Mouse (Mus musculus): ENCODE data around the gene Rpl18. TPM values are rescaled to one million over a fixed set of nuclear protein-coding genes. Genes with fewer than 3 reads are reported as not detected.

Rpl18 gene
- polyA plus RNA-seq, 1 experiment from 2014 or later = 1,218 TPM

GRCm38 (mm10) chr7:45730727-45731431 lies 15.6 kb downstream of the Rpl18 start:
- WGBS = 16% methylated on average over 16 of the region's 16 CpGs
- Histone ChIP-seq H3K9me3 (replicated peaks) (no peaks in the 10 kb centered on the region), H3K27ac (peak overlapping the region; percentile 61), H3K36me3 (peaks cover 45% of the 10 kb centered on the region), H3K4me1 (peaks cover 18% of the 10 kb centered on the region), H3K27me3 (ENCODE audit: low read depth, poor library complexity, severe bottlenecking) (no peaks in the 10 kb centered on the region), H3K4me3 (0 out of 2 replicates have a peak overlapping the region, but pooled peaks have one; percentile 1)
- peak; percentile 81 for DNase-seq (ENCODE audit: low spot score)

- no peaks in the 10 kb centered on the region for H3K27me3 ChIP-seq (ENCODE audit: low read depth, poor library complexity, severe bottlenecking)
- no peak overlapping the region for H3K27ac ChIP-seq
- peaks cover 19% of the 10 kb centered on the region for H3K36me3 ChIP-seq
- no peak overlapping the region for H3K4me3 ChIP-seq
- DNase-seq (ENCODE audit: low spot score) = no peak
- peaks cover 18% of the 10 kb centered on the region for H3K4me1 ChIP-seq
- no peaks in the 10 kb centered on the region for H3K9me3 ChIP-seq (replicated peaks)
- WGBS = 66% methylated on average over 5 of the region's 5 CpGs
Observed at GRCm38 (mm10) chr7:45733477-45733876, 18.2 kb downstream of the Rpl18 start.

- WGBS = 7% methylated on average over 9 of the region's 9 CpGs
- Histone ChIP-seq H3K27ac (no peak overlapping the region), H3K4me3 (no peak overlapping the region), H3K36me3 (no peaks in the 10 kb centered on the region), H3K27me3 (ENCODE audit: low read depth, poor library complexity, severe bottlenecking) (peaks cover 9% of the 10 kb centered on the region; the same call in 1 of the 2 replicates), H3K4me1 (peaks cover 11% of the 10 kb centered on the region), H3K9me3 (replicated peaks) (no peaks in the 10 kb centered on the region)
- DNase-seq (ENCODE audit: low spot score) = peak; percentile 88
Observed at GRCm38 (mm10) chr7:45739162-45739763, 24.0 kb downstream of the Rpl18 start.

- Histone ChIP-seq H3K27me3 (ENCODE audit: low read depth, poor library complexity, severe bottlenecking) (peaks cover 9% of the 10 kb centered on the region; the same call in 1 of the 2 replicates), H3K9me3 (replicated peaks) (no peaks in the 10 kb centered on the region), H3K4me3 (no peak overlapping the region), H3K4me1 (peaks cover 11% of the 10 kb centered on the region), H3K27ac (no peak overlapping the region), H3K36me3 (no peaks in the 10 kb centered on the region)
- DNase-seq (ENCODE audit: low spot score) = no peak
- 75% methylated on average over 10 of the region's 10 CpGs for WGBS
Observed at GRCm38 (mm10) chr7:45739820-45740219, 24.6 kb downstream of the Rpl18 start.

GRCm38 (mm10) chr7:45741308-45741707 lies 26.1 kb downstream of the Rpl18 start:
- WGBS = 87% methylated on average over 12 of the region's 12 CpGs

GRCm38 (mm10) chr7:45741777-45742176 lies 26.5 kb downstream of the Rpl18 start:
- no peak for DNase-seq (ENCODE audit: low spot score)
- H3K4me3 ChIP-seq = peak overlapping the region; percentile 35
- peaks cover 9% of the 10 kb centered on the region; the same call in 1 of the 2 replicates for H3K27me3 ChIP-seq (ENCODE audit: low read depth, poor library complexity, severe bottlenecking)
- 29% methylated on average over 11 of the region's 11 CpGs for WGBS
- no peaks in the 10 kb centered on the region for H3K9me3 ChIP-seq (replicated peaks)
- H3K4me1 ChIP-seq = peaks cover 11% of the 10 kb centered on the region
- H3K27ac ChIP-seq = peak overlapping the region; percentile 46; the same call in 1 of the 2 replicates
- no peaks in the 10 kb centered on the region for H3K36me3 ChIP-seq

More at GRCm38 (mm10) chr7:45741308-45741707, 26.1 kb downstream of the Rpl18 start:
- H3K27ac ChIP-seq = peak overlapping the region; percentile 46; the same call in 1 of the 2 replicates
- peaks cover 9% of the 10 kb centered on the region; the same call in 1 of the 2 replicates for H3K27me3 ChIP-seq (ENCODE audit: low read depth, poor library complexity, severe bottlenecking)
- peaks cover 11% of the 10 kb centered on the region for H3K4me1 ChIP-seq
- H3K4me3 ChIP-seq = no peak overlapping the region
- no peak for DNase-seq (ENCODE audit: low spot score)
- H3K36me3 ChIP-seq = no peaks in the 10 kb centered on the region
- no peaks in the 10 kb centered on the region for H3K9me3 ChIP-seq (replicated peaks)

- Histone ChIP-seq H3K9me3 (replicated peaks) (no peaks in the 10 kb centered on the region), H3K4me1 (peaks cover 11% of the 10 kb centered on the region), H3K4me3 (peak overlapping the region; percentile 35), H3K27me3 (ENCODE audit: low read depth, poor library complexity, severe bottlenecking) (peaks cover 9% of the 10 kb centered on the region; the same call in 1 of the 2 replicates), H3K27ac (no peak overlapping the region), H3K36me3 (no peaks in the 10 kb centered on the region)
- WGBS = 38% methylated on average over 19 of the region's 19 CpGs
- no peak for DNase-seq (ENCODE audit: low spot score)
Observed at GRCm38 (mm10) chr7:45742338-45742737, 27.1 kb downstream of the Rpl18 start.

- Histone ChIP-seq H3K4me1 (peaks cover 13% of the 10 kb centered on the region), H3K4me3 (no peak overlapping the region), H3K36me3 (no peaks in the 10 kb centered on the region), H3K9me3 (replicated peaks) (no peaks in the 10 kb centered on the region), H3K27ac (no peak overlapping the region), H3K27me3 (ENCODE audit: low read depth, poor library complexity, severe bottlenecking) (peaks cover 9% of the 10 kb centered on the region; the same call in 1 of the 2 replicates)
- 35% methylated on average over 2 of the region's 2 CpGs for WGBS
- peak; percentile 65 for DNase-seq (ENCODE audit: low spot score)
Observed at GRCm38 (mm10) chr7:45744387-45744786, 29.1 kb downstream of the Rpl18 start.

GRCm38 (mm10) chr7:45746518-45746917 lies 31.3 kb downstream of the Rpl18 start:
- H3K36me3 ChIP-seq = no peaks in the 10 kb centered on the region
- WGBS = 67% methylated on average over 6 of the region's 6 CpGs
- no peaks in the 10 kb centered on the region for H3K9me3 ChIP-seq (replicated peaks)
- H3K27me3 ChIP-seq (ENCODE audit: low read depth, poor library complexity, severe bottlenecking) = peaks cover 7% of the 10 kb centered on the region; the same call in 1 of the 2 replicates
- no peak overlapping the region for H3K4me3 ChIP-seq
- H3K27ac ChIP-seq = no peak overlapping the region
- no peak for DNase-seq (ENCODE audit: low spot score)
- H3K4me1 ChIP-seq = peaks cover 18% of the 10 kb centered on the region

- WGBS = 87% methylated on average over 5 of the region's 5 CpGs
- no peaks in the 10 kb centered on the region for H3K36me3 ChIP-seq
- no peaks in the 10 kb centered on the region for H3K9me3 ChIP-seq (replicated peaks)
- H3K4me3 ChIP-seq = no peak overlapping the region
- no peaks in the 10 kb centered on the region for H3K27me3 ChIP-seq (ENCODE audit: low read depth, poor library complexity, severe bottlenecking)
- peaks cover 9% of the 10 kb centered on the region for H3K4me1 ChIP-seq
- no peak overlapping the region for H3K27ac ChIP-seq
- no peak for DNase-seq (ENCODE audit: low spot score)
Observed at GRCm38 (mm10) chr7:45747450-45747849, 32.2 kb downstream of the Rpl18 start.

GRCm38 (mm10) chr7:45748110-45748509 lies 32.9 kb downstream of the Rpl18 start:
- H3K4me3 ChIP-seq = no peak overlapping the region
- no peaks in the 10 kb centered on the region for H3K27me3 ChIP-seq (ENCODE audit: low read depth, poor library complexity, severe bottlenecking)
- H3K9me3 ChIP-seq (replicated peaks) = no peaks in the 10 kb centered on the region
- peaks cover 9% of the 10 kb centered on the region for H3K4me1 ChIP-seq
- DNase-seq (ENCODE audit: low spot score) = no peak
- WGBS = 88% methylated on average over 7 of the region's 7 CpGs
- no peak overlapping the region for H3K27ac ChIP-seq
- H3K36me3 ChIP-seq = no peaks in the 10 kb centered on the region

GRCm38 (mm10) chr7:45749401-45749800 lies 34.1 kb downstream of the Rpl18 start:
- Histone ChIP-seq H3K4me3 (no peak overlapping the region), H3K4me1 (peaks cover 9% of the 10 kb centered on the region), H3K27me3 (ENCODE audit: low read depth, poor library complexity, severe bottlenecking) (no peaks in the 10 kb centered on the region), H3K36me3 (no peaks in the 10 kb centered on the region), H3K27ac (peak overlapping the region; percentile 70), H3K9me3 (replicated peaks) (no peaks in the 10 kb centered on the region)
- 54% methylated on average over 10 of the region's 10 CpGs for WGBS
- DNase-seq (ENCODE audit: low spot score) = no peak

GRCm38 (mm10) chr7:45750162-45750561 lies 34.9 kb downstream of the Rpl18 start:
- WGBS = 76% methylated on average over 9 of the region's 9 CpGs
- Histone ChIP-seq H3K27ac (no peak overlapping the region), H3K4me3 (no peak overlapping the region), H3K4me1 (peaks cover 9% of the 10 kb centered on the region), H3K27me3 (ENCODE audit: low read depth, poor library complexity, severe bottlenecking) (no peaks in the 10 kb centered on the region), H3K36me3 (no peaks in the 10 kb centered on the region), H3K9me3 (replicated peaks) (no peaks in the 10 kb centered on the region)
- DNase-seq (ENCODE audit: low spot score) = no peak

All from limb, embryonic 10.5 days (tissue).